Mouse (Mus musculus) Patski (cell line): ENCODE measurements around the gene Gm10663. TPM values are rescaled to one million over a fixed set of nuclear protein-coding genes. Genes with fewer than 3 reads are reported as not detected.

Experiments used
- ATAC-seq: fragments of 100-300 bp; one replicate; pipeline ENCODE4 v1.8.0; 2021
- CTCF ChIA-PET: fragments of 350-600 bp; sonication (Branson Sonifier 250); formaldehyde crosslinking; loops from one replicate; lab custom pipeline; 2022; ENCODE audit warnings: inconsistent platforms; lab: Charles Lee
- POLR2A ChIA-PET: fragments of 350-600 bp; sonication (Branson Sonifier 250); formaldehyde crosslinking; loops from one replicate; lab custom pipeline; 2022; ENCODE audit warnings: antibody characterized with exemption, inconsistent platforms; lab: Charles Lee
- DNase-seq: peaks from one replicate; pipeline ENCODE4 v3.0.0-alpha.2; 2011; ENCODE audit warnings: low read depth, low spot score
- H3K27me3 ChIP-seq: fragments of 371-371 bp; one replicate; pipeline ENCODE4 v1.5.1; 2021
- CTCF ChIP-seq: fragments of 100-300 bp; IDR thresholded peaks from one replicate; pipeline ENCODE4 v1.5.1; 2021
- in situ Hi-C: fragments of 300-500 bp; cut with MboI; formaldehyde crosslinking; loops from 3 replicates; pipeline ENCODE4 v1.11.1; 2018; ENCODE audit warnings: low pct_unique_long_range_greater_than_20kb, mixed read lengths
- polyA plus RNA-seq: library from polyadenylated mRNA; unstranded; gene quantifications from one replicate; pipeline ENCODE4 v1.2.3, GENCODE M21; 2021

The Gm10663 gene
- polyA plus RNA-seq, 1 experiment from 2014 or later = not detected

DNA sequence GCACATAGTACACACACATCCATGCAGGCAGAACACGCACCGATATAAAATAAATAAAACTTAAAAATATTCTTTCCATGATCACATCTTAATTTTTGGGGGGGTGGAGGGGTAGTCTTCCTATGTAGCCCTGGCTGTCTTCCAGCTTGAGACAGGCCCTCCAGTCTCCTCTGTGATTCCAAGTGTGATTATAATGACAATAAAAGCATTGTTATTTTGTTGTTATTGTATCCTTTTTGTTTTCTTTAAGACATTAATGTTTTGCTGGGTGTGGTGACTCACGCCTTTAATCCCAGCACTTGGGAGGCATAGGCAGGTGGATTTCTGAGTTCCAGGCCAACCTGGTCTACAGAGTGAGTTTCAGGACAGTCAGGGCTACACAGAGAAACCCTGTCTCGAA is 27.0 kb upstream of the Gm10663 start:
- POLR2A ChIA-PET = no interaction called here
- H3K27me3 ChIP-seq = no peaks in the 10 kb centered on the region
- CTCF ChIA-PET = no interaction called here
- ATAC-seq (no peak), DNase-seq (no peak)
- in situ Hi-C loops = no loop called here
- no peak for TF ChIP-seq CTCF

DNA sequence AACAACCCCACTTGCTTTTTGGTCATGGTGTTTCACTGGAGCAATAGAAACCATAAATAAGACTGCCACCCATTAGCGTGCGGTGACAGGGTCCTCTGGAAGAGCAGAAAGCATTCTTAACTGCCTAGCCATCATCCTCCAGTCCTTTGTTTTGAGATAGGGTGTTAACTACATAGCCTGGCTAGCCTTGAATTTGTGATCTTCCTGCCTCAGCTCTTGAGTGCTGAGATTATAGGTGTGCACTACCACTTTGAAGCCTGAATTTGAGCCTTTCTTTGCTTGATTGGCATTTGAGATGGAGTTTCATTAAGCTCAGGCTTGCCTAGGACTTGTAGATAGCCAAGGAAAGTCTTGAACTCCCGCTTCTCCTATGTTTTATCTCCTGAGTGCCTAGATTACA is 21.3 kb upstream of the Gm10663 start:
- POLR2A ChIA-PET = no interaction called here
- CTCF ChIA-PET = interaction anchor here (0.8 kb wide), 1 partner anchor 14 kb away, joined by 3 read pairs; no protein-coding TSS in a partner anchor
- no peak for TF ChIP-seq CTCF
- ATAC-seq (no peak), DNase-seq (no peak)
- H3K27me3 ChIP-seq = no peaks in the 10 kb centered on the region
- in situ Hi-C loops = no loop called here

DNA sequence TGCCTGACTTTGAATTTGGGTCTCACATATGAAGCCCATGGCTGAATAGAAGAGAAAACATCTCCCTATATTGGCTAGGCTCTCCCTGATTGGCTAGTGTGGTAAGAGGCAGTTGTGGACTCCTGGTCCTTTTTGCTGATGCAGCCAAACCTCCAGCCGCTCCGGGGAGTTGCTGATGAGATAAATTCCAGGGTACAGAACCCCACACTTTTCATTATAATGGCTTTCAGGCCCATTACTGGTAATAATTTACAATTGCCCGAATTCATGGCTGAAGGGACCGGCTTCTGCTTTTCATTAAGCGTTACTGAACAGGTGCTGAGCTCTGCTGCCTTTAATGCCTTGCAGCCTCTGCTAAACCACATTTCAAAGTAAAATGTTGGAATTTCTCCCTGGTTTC is 20.9 kb upstream of the Gm10663 start:
- POLR2A ChIA-PET = no interaction called here

DNA sequence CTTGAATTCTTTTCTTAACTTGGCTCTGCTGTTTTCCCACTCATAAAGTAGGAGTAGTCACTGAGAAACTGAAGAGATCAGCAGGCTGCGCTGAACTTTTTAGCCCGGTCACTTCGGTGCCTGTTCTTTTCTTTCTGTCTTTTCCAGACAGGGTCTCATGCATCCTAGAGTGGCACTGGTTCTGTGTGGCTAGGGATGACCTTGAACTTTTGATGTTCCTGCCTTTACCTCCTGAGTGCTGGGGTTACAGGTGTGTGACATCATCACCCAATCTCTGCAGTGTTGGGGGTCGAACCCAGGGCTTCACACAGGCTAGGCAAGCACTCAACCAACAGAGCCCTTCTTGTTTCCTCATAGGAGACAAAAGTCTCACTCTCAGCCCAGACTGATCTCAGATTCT is 18.1 kb upstream of the Gm10663 start:
- TF ChIP-seq CTCF = no peak
- no peaks in the 10 kb centered on the region for H3K27me3 ChIP-seq
- ATAC-seq (no peak), DNase-seq (no peak)
- in situ Hi-C loops = no loop called here
- CTCF ChIA-PET = no interaction called here
- POLR2A ChIA-PET = no interaction called here

More for the DNA sequence above, 20.9 kb upstream of the Gm10663 start:
- TF ChIP-seq CTCF = no peak
- DNase-seq = no peak
- H3K27me3 ChIP-seq = no peaks in the 10 kb centered on the region
- CTCF ChIA-PET = no interaction called here
- in situ Hi-C loops = no loop called here
- no peak for ATAC-seq

DNA sequence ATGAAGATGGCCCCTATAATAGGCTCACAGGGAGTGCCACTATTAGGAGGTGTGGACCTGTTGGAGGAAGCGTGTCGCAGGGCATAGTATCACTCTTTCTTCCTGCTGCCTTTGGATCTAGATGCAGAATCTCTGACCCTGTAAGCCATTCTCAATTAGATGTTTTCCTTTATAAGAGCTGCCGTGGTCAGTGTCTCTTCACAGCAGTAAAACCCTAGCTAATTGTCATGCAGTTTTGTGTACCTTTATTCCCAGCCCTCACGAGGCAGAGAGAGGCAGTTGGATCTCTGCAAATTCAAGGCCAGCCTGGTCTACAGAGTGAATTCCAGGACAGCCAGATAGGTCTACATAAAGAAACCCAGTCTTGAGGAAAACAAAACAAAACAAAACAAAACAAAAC is 12.6 kb upstream of the Gm10663 start:
- ATAC-seq (no peak), DNase-seq (no peak)
- POLR2A ChIA-PET = no interaction called here
- CTCF ChIA-PET = no interaction called here
- no peak for TF ChIP-seq CTCF
- in situ Hi-C loops = no loop called here
- H3K27me3 ChIP-seq = no peaks in the 10 kb centered on the region

DNA sequence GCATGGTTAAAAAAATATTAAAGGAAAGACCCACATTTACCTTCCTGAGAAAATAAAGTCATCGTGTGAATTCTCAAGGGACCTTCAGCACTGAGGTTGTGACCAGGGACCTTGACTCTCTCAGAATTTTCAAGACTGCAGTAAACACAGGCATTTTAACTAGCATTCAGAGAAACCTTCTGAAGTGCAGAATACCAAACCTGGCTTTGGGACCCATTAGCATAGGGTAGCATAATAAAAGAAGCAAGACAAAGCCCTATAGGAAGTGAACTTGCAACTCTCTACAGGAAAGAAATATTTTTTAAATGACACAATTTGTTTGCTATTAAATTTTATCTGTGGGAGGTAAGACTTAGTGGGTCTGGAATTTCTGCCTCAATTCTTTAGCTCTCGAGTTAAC is 10.8 kb upstream of the Gm10663 start:
- CTCF ChIA-PET = interaction anchor here (0.6 to 2.1 kb wide), 5 partner anchors 11 to 40 kb away, joined by 3 to 6 read pairs (median 4); no protein-coding TSS in a partner anchor
- in situ Hi-C loops = no loop called here
- POLR2A ChIA-PET = no interaction called here
- no peak for TF ChIP-seq CTCF
- H3K27me3 ChIP-seq = no peaks in the 10 kb centered on the region
- no peak for ATAC-seq
- DNase-seq = no peak

DNA sequence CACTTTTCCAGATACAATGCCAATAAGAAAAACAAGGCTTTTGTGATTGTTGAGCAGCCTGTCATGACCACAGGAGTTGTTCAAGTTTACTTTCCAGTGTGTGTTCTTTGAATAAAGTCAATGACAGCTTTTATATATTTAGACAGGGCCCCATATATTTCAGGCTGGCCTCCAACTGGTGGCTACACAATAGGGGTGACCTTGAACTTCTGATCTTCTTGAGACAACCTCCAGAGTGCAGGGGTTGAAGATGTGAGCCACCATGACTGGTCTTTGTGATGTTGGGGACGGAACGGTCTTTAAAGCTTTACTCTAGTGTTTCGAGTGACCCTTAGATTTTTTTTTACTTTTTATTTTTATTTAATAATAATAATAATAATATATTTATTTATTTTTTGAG is 9.2 kb upstream of the Gm10663 start:
- ChIA-PET POLR2A (interaction anchor here (0.6 kb wide), 1 partner anchor 38 kb away, joined by 5 read pairs; no protein-coding TSS in a partner anchor), CTCF (interaction anchor here (1.2 kb wide), 1 partner anchor 23 kb away, joined by 4 read pairs; no protein-coding TSS in a partner anchor)
- no peak for TF ChIP-seq CTCF
- in situ Hi-C loops = no loop called here
- no peaks in the 10 kb centered on the region for H3K27me3 ChIP-seq
- DNase-seq (no peak), ATAC-seq (no peak)

DNA sequence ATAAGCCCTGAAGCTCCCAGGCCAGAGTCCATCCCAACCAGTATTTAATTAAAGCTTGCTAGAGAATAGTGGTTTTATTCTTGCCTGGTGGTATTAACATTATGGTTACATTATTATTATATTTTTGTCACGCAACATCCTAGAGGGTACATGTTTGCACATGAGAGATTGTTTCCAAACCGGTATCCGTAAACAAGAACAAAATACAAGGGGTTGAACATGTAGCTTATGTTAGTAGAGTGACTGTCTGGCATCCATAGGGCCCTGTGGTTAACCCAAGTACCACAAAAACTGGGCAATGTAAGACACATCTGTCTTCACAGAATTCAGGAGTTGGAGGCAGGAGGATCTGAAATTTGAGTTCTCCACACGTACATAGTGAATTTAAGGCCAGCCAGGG is 7.8 kb upstream of the Gm10663 start:
- in situ Hi-C loops = no loop called here
- ChIA-PET POLR2A (no interaction called here), CTCF (interaction anchor here (0.8 to 1.5 kb wide), 3 partner anchors 11 to 41 kb away, joined by 3 to 5 read pairs (median 3); no protein-coding TSS in a partner anchor)
- ATAC-seq = no peak
- DNase-seq = no peak
- TF ChIP-seq CTCF = no peak
- H3K27me3 ChIP-seq = no peaks in the 10 kb centered on the region

DNA sequence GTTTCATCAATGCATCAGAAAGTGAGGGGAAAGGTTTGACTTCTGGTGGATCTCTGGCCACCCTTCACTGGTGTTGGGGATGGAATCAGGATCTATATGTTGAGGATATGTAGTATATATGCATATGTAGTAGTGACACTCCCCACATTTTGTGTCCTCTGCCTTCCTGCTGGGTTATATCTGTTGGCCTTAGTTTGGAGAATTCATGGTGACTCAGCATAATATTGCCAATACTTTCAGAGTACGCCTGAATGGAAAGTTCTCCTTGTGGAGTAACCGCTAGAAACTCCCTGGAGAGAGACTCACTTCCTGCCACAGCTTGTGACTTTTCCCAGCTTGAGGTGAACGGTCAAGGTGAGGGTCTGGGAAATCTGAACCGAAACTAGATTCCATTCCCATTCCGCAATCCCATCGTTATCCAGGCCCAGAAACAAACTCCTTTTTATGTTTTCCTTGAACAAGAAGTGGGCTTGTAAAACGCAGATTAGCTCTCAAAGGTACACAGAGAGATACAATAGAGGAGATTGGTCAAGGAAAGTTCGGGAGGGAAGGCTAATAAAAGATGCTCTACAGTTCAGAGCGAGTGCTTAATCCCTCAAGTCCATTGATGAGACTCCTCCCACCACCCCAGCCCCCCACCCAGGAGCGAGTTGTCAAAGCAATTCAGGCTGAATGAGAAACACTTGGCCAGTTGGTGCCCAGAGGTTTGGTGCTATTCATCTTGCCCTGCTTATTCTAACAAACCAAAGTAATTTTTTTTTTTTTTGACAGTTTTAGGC is 7.0 kb upstream of the Gm10663 start:
- H3K27me3 ChIP-seq = no peaks in the 10 kb centered on the region
- no peak for DNase-seq
- ATAC-seq = no peak
- ChIA-PET CTCF (interaction anchor here (1.1 to 1.5 kb wide), 3 partner anchors 10 to 85 kb away, joined by 3 read pairs; no protein-coding TSS in a partner anchor), POLR2A (interaction anchor here (0.5 to 0.6 kb wide), 2 partner anchors 16 to 452 kb away, joined by 3 to 7 read pairs; no protein-coding TSS in a partner anchor)
- in situ Hi-C loops = no loop called here
- TF ChIP-seq CTCF = no peak

DNA sequence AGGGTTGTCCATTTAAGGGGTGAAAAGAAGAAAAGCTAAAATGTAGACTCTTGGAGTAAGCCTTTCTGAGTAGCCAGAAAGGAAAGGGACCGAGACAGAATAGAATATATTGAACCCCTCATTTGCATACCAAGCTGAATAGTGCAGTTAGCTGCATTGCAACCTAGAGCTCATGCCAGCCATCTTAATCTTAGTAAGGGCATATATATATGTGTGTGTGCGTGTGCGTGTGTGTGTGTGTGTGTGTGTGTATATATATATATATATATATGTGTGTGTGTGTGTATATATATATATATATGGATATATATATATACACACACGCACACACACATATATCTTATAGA is 6.4 kb upstream of the Gm10663 start:
- ChIA-PET POLR2A (interaction anchor here (0.6 kb wide), 1 partner anchor 17 kb away, joined by 3 read pairs; no protein-coding TSS in a partner anchor), CTCF (interaction anchor here (1.1 to 1.5 kb wide), 2 partner anchors 9 to 85 kb away, joined by 3 read pairs; no protein-coding TSS in a partner anchor)
- DNase-seq = no peak
- in situ Hi-C loops = no loop called here
- no peaks in the 10 kb centered on the region for H3K27me3 ChIP-seq
- ATAC-seq = no peak
- TF ChIP-seq CTCF = no peak

DNA sequence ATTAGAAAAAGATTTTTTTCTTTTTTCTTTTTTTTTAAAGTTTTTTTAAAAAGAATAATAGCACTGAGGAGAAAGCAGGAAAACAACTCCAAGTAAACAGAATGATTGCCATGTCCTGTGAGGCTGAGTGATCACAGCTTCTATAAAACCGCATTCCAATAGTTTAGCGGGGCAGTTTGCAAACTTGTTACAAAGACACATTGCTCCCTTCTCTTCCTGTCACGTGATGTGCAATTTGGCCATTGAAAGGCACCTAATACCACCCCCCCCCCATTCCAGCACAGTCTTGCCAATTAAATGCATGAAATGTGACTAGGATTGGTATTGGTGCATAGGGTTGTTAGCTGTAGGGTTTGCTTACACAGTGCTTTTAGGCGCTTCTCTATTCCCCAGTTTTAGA is 3.8 kb upstream of the Gm10663 start:
- ATAC-seq = no peak
- in situ Hi-C loops = no loop called here
- DNase-seq = no peak
- H3K27me3 ChIP-seq = no peaks in the 10 kb centered on the region
- no peak for TF ChIP-seq CTCF
- POLR2A ChIA-PET = no interaction called here
- CTCF ChIA-PET = no interaction called here
